Mouse (Mus musculus) WW6 (cell line): Measurements from ENCODE around the gene Mettl6.

Source experiments
- DNase-seq: peaks from one replicate; pipeline ENCODE4 v3.0.0-alpha.2; 2013; ENCODE audit warnings: low read depth, low spot score

The Mettl6 gene

GRCm38 (mm10) chr14:31433126-31433525 is 61.7 kb downstream of the Mettl6 start:
- no peak for DNase-seq

- no peak for DNase-seq
These were observed 62.4 kb downstream of the Mettl6 start for GRCm38 (mm10) chr14:31432424-31432823.

GRCm38 (mm10) chr14:31431789-31432330 is 63.0 kb downstream of the Mettl6 start:
- no peak for DNase-seq

- no peak for DNase-seq
These were observed 65.8 kb downstream of the Mettl6 start for GRCm38 (mm10) chr14:31429004-31429395.

- DNase-seq = no peak
These were observed 66.4 kb downstream of the Mettl6 start for GRCm38 (mm10) chr14:31428211-31429003.
